Mouse (Mus musculus): Measurements from ENCODE around the gene Arhgap17.

DNA sequence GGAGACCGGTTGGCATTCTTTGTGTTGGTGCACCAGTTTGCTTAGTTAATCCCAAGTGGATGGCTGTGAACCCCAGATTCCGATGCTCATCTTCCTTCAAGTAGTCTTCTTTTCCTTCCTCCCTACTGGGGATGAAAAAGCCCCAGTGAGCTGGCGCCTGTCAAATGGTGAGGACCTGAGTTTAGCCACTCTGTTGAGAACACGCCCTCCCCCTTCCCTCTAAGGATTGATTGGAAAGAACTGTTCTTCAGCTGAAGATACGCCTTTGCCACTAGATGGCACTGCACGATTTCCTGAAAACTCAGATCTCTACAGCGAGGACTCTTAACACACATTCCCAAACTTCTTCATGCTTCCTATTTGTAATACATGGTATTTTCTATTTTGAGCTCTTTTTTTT is 29.1 kb upstream of the Arhgap17 start:
- TF ChIP-seq NRF1 (IDR thresholded peaks at IDR 0.05; ENCODE audit: low read depth, low read length), result no peak
- peak; percentile 38 to 84; a peak in 3 of 4 replicates for TF ChIP-seq CTCF (conservative IDR thresholded peaks at IDR 0.05 in 1 of 2, IDR thresholded peaks at IDR 0.05 in 1 of 2; ENCODE audit: low read depth in 2 of 2, low read length in 2 of 2)
- TF ChIP-seq USF1 (IDR thresholded peaks at IDR 0.05; ENCODE audit: low read depth, low read length), result no peak
- no peak for TF ChIP-seq MAFK (IDR thresholded peaks at IDR 0.05; ENCODE audit: insufficient replicate concordance, low read length)
- TF ChIP-seq ELF1 (IDR thresholded peaks at IDR 0.05; ENCODE audit: low read depth, low read length), result peak; percentile 19; the same call in 1 of the 2 replicates
- TF ChIP-seq EP300 (IDR thresholded peaks at IDR 0.05; ENCODE audit: low read length), result no peak
- TF ChIP-seq HCFC1 (IDR thresholded peaks at IDR 0.05; ENCODE audit: low read depth, low read length), result no peak
- TF ChIP-seq POLR2A (IDR thresholded peaks at IDR 0.05; ENCODE audit: low read depth, low read length), result no peak
- TF ChIP-seq ZC3H11A (IDR thresholded peaks at IDR 0.05; ENCODE audit: low read depth, low read length), result no peak
- no peak for TF ChIP-seq ZMIZ1 (IDR thresholded peaks at IDR 0.05; ENCODE audit: low read depth, low read length)
- no peak for TF ChIP-seq ZNF384 (IDR thresholded peaks at IDR 0.05; ENCODE audit: low read depth, low read length)
- TF ChIP-seq GABPA (IDR thresholded peaks at IDR 0.05; ENCODE audit: insufficient replicate concordance, low read depth, low read length), result no peak
- no peak for TF ChIP-seq JUND (conservative IDR thresholded peaks at IDR 0.05; ENCODE audit: low read depth, low read length)
- TF ChIP-seq MAX (IDR thresholded peaks at IDR 0.05; ENCODE audit: low read length), result no peak

Measured in CH12.LX (cell line).